Mouse (Mus musculus) right cerebral cortex, adult 18-20 months (tissue): ENCODE results near the gene Draxin.
"Not testable (repeated sequence)": the region's sequence is repeated elsewhere in the genome, so short reads cannot be mapped to it uniquely, and the experiment has no call there.

Experiments used
- DNase-seq: peaks from one replicate; pipeline ENCODE4 v3.0.0; 2022; ENCODE audit warnings: mixed read lengths

Draxin gene

GRCm38 (mm10) chr4:148151267-148152168 lies 21.0 kb upstream of the Draxin start, which contains the start of gene Fbxo6:
Gene Fbxo6 (minus strand): TSS chr4:148152140.
- peak; percentile 90 for DNase-seq

- DNase-seq = no peak
Observed at GRCm38 (mm10) chr4:148150953-148151266, 20.4 kb upstream of the Draxin start.

GRCm38 (mm10) chr4:148150242-148150641 lies 19.7 kb upstream of the Draxin start:
- no peak for DNase-seq

GRCm38 (mm10) chr4:148149540-148149939 lies 19.0 kb upstream of the Draxin start:
- DNase-seq = no peak

GRCm38 (mm10) chr4:148147714-148148113 lies 17.2 kb upstream of the Draxin start:
- DNase-seq = no peak

GRCm38 (mm10) chr4:148143721-148144120 lies 13.2 kb upstream of the Draxin start:
- DNase-seq = no peak

GRCm38 (mm10) chr4:148140098-148141011 lies 9.9 kb upstream of the Draxin start:
- peak; percentile 91 for DNase-seq

GRCm38 (mm10) chr4:148139767-148140097 lies 9.2 kb upstream of the Draxin start:
- DNase-seq = no peak

GRCm38 (mm10) chr4:148137503-148137902 lies 7.0 kb upstream of the Draxin start:
- DNase-seq = no peak

GRCm38 (mm10) chr4:148134988-148135387 lies 4.5 kb upstream of the Draxin start:
- no peak for DNase-seq

GRCm38 (mm10) chr4:148131497-148132081 lies 1.1 kb upstream of the Draxin start:
- no peak for DNase-seq

GRCm38 (mm10) chr4:148130133-148130532 lies 365 bp downstream of the Draxin start, which contains the start of gene Mad2l2:
Gene Mad2l2 (plus strand): TSS chr4:148130384.
- no peak for DNase-seq

- DNase-seq = no peak
Observed at GRCm38 (mm10) chr4:148128672-148129071, 1.8 kb downstream of the Draxin start.

- DNase-seq = no peak
Observed at GRCm38 (mm10) chr4:148128241-148128640, 2.3 kb downstream of the Draxin start.

GRCm38 (mm10) chr4:148122694-148123066 lies 7.8 kb downstream of the Draxin start:
- DNase-seq = no peak

GRCm38 (mm10) chr4:148121982-148122693 lies 8.4 kb downstream of the Draxin start:
- no peak for DNase-seq

GRCm38 (mm10) chr4:148121362-148121761 lies 9.1 kb downstream of the Draxin start:
- DNase-seq = peak; percentile 32

- no peak for DNase-seq
Observed at GRCm38 (mm10) chr4:148120555-148120954, 9.9 kb downstream of the Draxin start.

- DNase-seq = not testable (repeated sequence)
Observed at GRCm38 (mm10) chr4:148119578-148119977, 10.9 kb downstream of the Draxin start.

- no peak for DNase-seq
Observed at GRCm38 (mm10) chr4:148117392-148117791, 13.1 kb downstream of the Draxin start.

GRCm38 (mm10) chr4:148116657-148117056 lies 13.8 kb downstream of the Draxin start:
- no peak for DNase-seq

GRCm38 (mm10) chr4:148115467-148115866 lies 15.0 kb downstream of the Draxin start:
- peak; percentile 13 for DNase-seq
